Mouse (Mus musculus): ENCODE measurements at regions not wholly inside any gene's neighbourhood (a gene's known extent, or its start where the extent isn't known, plus 50 kb on each side); places are given as distances from the start of the nearest gene placed in this dataset.
"Not testable (repeated sequence)": the region's sequence is repeated elsewhere in the genome, so short reads cannot be mapped to it uniquely, and the experiment has no call there.

DNA sequence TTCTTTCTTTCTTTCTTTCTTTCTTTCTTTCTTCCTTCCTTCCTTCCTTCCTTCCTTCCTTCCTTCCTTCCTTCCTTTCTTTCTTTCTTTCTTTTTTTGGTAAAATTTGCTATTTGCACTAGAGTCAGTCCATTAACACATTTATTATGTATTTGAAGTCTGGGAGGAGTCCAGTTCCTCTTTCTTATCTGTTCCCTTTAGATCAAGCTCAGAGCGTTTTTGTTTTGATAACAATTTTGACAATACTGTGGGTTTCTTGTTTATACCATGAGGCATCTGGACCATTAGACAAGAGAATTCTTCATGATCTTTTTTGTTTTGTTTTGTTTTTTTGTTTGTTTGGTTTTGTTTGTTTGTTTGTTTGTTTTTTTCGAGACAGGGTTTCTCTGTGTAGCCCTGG lies 52.3 kb upstream of the Cttnbp2 start:
- not testable (repeated sequence) for DNase-seq (ENCODE audit: low read depth, low spot score)

DNA sequence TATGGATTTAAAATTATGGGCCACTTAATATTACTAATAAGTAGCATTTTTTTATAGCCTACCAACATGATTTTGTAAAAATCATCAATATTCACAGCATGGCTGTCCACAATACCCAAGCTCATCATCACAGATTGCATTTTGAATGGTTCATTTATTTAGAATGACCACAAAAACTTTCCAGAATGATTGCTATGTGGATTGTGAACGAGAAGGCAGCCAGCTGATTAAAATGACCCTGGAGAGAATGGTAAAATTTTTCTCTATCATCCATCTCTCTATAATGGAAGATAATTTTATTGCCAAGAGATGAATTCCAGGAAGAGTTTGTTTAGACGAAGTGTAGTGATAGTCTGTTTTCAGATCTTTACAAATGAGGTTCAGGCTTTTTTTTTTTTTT lies 54.6 kb upstream of the Cttnbp2 start:
- no peak for DNase-seq (ENCODE audit: low read depth, low spot score)

DNA sequence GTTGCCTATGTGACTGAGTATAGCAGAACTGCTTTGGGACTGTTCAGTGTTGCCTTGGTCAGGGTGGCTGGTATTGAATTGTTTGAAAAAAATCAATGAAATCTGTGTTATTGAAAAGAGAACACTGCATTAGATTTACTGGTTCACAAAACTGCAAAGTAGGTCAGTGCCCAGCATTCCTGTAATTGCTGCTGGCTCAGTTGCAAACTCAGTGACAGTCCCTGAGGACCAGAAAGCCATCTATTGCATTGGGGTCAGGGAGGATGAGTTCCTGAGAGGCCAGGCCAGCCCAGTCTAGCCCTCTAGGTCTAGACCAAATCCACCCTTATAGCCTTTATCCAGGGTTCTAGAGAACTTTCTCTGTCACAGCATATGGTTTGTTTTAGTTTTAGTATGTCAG lies 63.9 kb upstream of the Cttnbp2 start:
- DNase-seq (ENCODE audit: low read depth, low spot score): peak; percentile 52

DNA sequence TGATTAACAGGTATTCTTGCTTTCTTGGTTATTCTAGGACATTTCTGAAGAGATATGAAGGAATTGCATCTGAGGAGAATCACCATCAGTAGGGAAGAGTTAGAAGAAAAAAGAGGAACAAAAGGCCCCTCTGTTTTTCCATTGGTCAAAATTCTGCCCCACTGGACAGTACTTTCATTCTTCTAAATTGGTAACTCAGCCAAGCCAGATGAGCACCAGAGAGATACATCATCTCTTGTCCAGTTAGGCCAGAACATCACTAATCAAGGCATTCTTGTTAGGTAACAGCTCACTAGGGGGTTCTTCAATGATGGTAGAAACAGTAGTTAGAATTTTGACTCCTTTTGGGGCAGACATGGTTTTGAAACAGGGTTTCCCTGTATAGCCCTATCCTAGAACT lies 74.8 kb upstream of the Cttnbp2 start:
- peak; percentile 78 for DNase-seq (ENCODE audit: low read depth, low spot score)

DNA sequence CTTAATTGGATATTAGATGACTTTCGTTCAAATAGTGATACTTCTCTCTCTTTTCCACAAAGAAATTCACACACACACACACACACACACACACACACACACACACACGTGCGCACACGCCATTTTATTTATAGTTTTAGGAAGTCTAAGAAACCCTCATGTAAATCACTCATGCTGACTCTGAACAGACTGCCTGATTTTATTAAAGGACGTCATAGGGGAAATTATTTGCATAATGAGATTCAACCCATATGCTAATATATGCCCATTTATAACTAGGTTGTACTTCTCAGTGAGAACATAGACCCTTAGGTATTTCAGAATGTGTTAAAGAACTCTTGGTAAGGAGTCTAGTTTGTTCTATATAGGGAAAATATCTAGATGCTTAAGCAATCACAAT lies 82.0 kb upstream of the Cttnbp2 start:
- no peak for DNase-seq (ENCODE audit: low read depth, low spot score)

DNA sequence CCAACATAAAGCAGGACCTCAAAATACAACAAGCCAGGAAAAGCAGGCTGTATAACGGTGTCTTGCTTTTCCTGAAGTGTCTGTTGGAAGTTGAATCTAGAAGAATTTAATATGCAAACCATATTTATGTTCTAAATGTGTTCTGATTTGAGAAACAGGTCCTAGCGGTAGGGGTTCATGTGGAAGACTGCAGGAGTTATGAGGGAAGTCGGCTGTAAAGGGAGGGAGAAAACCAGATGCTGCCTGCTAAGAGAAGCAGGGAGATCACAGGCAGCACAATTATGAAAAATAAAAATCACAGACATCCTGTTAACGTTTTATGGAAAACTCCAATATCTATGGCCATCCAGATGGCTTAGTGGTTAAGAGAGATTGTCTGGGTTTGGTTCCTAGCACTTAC lies 85.0 kb upstream of the Cttnbp2 start:
- DNase-seq (ENCODE audit: low read depth, low spot score): no peak

DNA sequence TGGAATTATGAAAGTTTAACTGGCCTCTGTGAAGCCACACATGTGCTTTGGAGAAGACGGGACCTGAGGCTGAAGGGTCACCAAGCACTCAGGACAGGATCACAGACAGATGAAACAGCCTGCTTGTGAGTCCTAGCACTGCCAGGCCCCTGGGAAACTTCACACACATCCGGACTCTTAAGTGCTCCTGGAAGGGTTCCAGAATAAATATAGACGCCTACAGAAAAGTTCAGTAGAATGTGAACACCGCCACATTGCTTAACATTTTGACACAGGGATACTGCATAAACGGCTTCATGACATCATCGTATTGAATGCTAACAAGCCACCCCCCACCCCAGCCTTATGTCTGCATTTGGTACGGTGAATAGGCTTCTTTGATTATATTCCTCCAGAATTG lies 87.3 kb upstream of the Cttnbp2 start:
- no peak for DNase-seq (ENCODE audit: low read depth, low spot score)

DNA sequence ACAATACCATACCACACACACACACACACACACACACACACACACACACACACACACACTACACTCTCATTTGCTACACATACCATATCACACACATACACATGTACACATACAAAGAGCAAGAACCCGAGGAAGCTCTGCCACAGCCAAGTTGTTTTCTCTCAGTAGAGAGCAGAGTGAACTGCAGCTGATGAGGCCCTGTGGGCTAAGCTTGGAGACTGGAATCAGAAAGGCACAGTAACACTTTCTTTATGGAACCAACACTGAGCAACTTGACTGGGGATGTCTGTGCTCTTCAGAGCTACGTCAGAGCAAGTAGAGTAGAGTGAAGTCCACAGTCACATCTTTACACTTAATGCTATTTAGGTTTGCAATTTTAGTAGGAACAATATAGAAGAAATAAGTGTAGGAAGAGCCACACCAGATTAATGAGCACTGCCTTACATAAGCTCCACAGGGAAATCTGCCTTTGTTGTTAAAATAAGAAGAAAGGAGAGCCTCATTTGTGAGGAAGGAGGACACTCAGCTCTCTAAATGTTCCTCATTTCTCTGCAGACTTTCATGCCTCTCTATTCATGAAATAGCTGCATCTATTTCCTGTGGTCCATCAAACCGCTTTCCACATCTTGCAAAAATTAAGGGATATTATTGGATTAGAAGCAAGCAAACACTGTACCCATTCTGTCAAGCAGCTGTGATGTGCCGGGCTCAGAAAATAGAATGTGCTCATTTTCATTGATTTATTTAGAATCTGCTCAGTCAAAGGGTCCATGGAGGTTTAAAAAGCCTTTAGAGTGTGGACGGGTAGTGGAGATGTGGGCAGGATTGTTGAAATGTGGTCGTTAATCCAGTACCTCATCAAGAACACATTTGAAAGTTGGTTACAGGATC lies 107.0 kb upstream of the Cttnbp2 start:
- DNase-seq (ENCODE audit: low read depth, low spot score): peak; percentile 57

DNA sequence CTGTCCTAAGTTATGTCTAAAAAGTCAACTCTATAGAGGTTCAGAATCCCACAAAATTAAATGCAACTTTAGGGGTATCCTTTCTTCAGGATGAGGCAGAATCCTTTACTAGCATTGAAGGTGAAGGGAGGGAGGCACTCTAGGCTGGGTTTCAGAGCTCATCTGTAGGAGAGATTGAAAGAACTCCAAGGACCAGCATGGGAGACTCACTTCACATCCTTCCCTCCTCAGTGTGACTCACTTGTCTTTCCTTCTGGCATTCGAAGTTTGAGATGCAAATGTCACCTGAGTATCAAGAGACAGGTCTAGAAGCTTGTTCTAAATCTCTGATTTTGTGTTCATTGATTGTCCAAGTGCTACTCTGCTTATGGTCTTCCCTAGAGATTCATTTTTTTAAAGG lies 113.9 kb upstream of the Cttnbp2 start:
- DNase-seq (ENCODE audit: low read depth, low spot score): no peak

DNA sequence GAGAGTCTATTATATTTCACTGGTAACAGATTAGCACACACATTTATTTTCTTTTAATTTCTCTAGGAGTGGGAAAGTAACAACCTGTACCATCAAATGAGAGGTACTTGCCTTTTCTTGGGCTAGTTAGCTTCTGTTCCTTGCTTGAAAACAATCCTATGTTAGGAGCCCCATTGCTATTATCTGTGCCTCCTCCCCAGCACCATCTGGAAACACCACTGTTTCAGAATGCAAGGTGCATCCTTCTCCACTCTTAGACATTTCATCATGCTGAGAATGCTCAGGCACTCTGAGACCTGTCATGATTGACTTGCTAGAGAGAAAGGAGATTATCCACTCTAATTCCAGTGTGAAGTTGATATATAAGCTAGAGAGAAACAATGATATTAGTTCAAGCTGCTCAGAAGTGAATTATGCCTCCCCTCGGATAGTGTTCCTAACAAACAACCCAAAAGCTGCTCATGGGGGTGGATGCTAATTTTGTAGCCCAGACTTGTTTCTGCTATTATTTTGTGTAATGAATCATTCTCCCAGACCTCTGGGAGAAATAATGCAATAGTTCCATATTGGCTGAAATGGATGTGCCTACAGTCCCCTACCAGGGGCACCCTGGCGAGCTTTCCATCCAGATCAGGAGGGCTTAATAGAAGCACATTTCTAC lies 119.0 kb upstream of the Cttnbp2 start:
- DNase-seq (ENCODE audit: low read depth, low spot score): peak; percentile 83

DNA sequence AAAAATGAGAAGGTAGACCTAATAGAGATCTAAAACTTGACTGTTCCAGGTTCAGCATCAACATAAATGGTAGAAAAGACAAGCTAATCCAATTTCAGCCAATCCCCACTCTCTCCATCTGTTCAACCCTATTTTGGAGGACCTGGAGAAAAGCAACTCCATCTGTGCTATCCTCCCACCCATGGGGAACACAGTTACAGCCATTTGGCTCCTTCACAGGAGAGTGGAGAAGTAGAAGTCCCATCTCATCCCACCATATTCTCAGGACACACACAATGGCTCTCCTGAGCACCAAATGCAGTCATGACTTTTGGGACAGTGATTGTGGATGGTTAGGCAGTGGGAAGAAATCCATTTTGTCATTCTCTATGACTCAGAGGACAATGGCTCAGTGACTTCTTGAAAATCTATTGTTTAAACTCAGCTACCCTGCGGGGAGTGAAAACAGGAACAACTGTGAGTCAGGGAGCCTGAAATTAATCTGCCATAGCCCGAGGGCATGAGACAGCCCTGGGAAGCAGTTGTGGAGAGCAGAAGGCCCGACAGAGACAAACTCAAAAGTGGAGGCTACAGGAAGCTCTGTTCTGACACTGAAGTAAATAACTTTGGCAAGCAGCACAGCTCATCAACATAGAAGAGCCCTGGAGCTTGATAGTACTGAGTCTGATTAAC lies 125.2 kb upstream of the Cttnbp2 start:
- DNase-seq (ENCODE audit: low read depth, low spot score): peak; percentile 97

DNA sequence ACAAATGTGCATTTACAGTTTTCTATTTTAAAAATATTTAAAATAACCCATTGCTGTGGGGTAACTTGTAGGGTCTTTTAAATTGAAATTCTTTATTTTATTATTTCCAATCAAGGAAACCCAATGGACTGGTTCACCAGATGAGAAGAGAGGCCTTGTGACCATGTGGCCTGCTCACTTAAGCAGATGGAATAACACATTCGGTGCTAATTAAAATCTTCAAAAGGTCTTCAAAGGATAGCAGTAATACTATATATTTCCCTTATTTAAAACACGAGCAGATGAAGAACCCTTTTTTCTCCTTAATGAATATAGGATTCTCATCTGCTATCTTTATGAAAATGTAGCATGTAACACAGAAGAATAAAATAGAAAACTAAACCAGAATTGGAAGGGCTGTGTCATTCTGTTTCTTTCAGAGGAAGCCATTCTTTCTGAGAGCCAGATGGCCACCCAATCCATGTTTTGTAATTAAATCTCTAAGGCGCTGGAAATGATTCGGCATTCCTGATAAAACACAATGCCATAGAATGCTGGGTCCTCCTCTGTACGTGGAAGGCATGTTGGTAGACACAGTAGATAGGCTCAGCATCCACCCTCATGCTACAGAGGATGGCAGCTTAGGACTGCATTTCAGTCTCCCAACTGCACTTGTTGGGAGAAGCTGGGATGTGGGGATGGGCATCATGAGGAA lies 134.4 kb upstream of the Cttnbp2 start:
- DNase-seq (ENCODE audit: low read depth, low spot score): peak; percentile 73

DNA sequence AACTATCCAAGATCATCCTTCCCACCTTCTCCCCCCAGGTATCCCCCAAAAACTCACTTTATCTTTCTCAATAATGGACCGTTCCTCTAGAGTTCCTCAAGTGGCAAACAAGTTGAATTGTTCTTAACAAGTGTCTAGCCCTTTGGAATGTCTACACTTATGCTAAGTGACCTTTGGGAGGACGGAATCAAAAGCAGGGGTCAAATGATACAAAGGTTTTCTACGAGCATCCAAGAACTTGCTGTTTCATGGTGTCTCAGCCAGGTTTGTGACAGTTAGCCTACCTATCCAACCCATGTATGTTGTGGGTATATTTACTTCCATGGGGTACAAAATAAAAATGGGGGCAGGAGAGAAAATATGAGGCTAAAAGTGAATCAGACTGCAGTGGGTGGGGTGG lies 136.7 kb upstream of the Cttnbp2 start:
- no peak for DNase-seq (ENCODE audit: low read depth, low spot score)

DNA sequence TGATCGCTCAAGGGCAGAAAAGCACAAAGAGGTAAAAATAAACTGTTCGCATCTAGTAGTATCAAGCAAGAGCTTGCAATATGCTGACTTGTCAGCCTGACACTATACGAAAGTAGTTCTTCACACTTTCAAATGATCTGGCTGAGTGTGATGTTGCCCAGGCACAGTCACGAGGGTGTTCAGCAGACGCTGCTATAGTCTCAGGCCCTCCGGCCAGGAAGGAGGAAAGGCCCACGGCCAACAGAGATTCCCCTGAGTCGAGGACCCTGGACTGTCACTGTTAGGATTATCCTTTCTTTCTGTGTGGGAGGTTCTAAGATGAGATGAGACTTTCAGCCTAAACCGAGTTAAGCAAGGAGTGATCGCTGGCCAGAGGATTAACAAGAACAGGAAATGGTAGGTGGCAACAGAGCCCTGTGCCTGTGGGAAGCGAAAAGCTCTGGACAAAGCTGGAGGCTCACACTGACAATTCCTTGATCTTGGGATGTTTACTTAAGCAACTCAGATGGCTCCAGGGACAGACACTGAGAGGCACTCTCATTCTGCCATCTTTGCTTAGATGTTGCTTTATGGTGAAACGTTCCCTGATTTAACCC lies 137.5 kb upstream of the Cttnbp2 start:
- peak; percentile 69 for DNase-seq (ENCODE audit: low read depth, low spot score)

DNA sequence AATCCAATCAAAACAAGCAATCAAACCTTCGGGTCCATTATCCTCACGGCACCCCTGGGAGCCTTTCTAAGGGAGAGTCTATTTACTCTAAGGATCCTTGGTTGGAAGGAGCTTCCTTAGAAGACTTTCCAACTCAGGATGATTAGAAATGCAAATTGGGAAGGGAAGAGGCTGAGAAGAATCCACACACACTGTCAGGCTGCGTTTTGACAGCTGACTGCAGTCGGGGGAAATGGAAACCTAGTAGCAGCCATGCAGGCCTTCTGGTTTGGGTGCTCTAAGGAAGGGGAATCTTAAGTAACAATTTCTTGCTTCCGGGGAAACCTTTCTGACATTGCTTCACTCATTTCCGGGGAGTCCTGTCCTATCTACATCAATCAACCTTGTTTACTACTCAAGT lies 139.6 kb upstream of the Cttnbp2 start:
- peak; percentile 52 for DNase-seq (ENCODE audit: low read depth, low spot score)

DNA sequence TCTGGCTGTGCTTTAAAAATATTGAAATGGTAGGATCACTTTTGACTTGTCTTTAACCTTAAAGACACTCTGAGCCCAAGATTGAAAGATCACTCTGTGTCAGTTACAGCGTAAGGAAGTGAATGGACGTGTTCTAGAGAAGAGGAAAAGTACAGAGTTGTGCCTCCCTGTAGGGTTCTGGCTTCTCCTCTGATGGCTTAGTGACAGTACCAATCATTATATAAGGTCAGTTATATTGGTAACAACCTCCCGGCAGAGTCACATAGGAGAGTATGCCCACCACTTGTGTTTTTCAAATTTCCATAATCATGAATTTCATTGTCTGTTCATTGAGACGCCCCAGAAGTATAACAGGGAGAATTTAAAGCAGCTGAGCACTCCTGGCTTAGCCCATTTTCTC lies 141.6 kb upstream of the Cttnbp2 start:
- DNase-seq (ENCODE audit: low read depth, low spot score): no peak

DNA sequence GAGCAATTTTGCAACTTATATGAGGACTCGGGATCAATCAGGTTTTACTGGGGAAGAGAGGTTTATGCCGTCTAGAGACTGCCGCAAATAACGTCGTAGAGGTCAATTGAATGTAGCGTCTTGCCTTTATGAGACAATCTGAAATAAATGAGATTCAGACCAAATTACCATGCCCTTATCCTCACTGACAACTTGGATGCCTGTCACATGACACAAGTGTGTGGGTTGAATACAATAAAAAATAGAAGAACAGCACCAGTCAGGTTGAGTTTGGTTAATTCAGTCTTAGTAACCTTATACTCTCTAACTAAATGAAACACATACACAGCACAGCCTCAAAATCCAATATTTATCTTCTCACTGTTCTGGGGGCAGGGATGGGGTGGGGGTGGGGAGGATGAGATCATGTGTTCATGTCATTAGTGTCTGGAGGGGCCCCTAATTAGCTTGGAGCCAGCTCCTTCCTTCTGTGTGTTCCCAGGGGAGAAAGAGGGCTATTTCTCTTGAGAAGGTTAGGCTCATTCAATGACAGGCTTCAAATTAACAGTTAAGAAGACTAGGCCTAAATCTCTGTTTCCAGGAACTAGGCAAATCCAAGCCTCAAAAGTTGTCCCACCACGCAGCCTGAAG lies 142.2 kb upstream of the Cttnbp2 start:
- DNase-seq (ENCODE audit: low read depth, low spot score): no peak

DNA sequence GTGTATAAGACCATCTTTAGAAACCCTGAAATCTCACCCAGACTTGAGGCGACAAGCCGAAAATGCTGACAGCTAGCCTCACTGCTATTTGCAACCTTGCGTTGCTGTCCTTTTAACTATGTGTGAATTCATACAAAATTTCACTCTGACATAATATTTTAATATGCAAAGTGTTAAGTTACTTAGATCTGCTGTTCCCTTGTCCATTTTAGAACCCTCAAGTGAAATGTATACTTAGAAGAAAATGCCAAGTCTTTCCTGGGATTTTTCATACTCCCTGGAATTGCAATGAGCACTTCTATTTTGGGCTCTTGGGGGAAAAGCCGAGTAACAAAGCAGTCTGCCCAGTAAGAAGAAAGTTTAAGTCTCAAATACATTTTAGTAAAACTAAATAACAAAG lies 150.0 kb upstream of the Cttnbp2 start:
- DNase-seq (ENCODE audit: low read depth, low spot score): peak; percentile 62

DNA sequence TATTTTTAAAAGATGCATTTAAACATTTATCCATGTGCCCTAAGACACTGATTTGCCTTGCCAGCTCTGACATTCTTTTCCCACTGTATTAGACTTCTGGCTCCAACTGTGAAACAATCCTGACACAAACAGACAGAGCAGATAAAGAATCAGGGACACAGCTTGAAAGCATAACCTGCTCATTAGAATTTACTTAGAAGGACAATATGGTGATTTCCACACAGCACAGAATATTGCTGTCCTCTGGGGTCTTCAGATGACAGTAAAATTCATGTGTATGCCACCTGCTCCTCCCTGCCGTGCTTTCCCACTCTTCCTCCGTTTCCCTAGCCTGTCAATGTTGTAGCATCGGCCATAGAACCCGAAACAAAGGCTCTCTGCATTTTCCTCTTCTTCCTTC lies 151.3 kb upstream of the Cttnbp2 start:
- DNase-seq (ENCODE audit: low read depth, low spot score): no peak

DNA sequence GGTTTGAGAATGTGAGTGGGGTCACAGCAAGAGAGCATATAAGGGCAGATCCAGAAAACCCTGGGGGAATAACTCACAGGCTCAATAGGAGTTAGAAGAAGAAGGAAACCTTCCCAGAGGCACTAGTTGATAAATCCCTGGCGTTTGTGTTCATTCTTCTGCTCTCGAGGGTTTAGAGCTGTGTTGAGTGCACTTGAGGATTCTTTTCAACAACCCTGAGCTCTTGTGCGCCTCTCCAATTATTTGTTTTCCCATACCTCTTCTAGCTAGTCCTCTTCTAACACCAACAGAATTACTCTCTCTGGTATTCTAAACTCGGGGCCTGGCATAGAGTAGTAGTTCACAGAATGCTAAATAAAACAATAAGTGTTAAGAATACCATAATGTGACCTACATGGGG lies 151.9 kb upstream of the Cttnbp2 start:
- no peak for DNase-seq (ENCODE audit: low read depth, low spot score)

DNA sequence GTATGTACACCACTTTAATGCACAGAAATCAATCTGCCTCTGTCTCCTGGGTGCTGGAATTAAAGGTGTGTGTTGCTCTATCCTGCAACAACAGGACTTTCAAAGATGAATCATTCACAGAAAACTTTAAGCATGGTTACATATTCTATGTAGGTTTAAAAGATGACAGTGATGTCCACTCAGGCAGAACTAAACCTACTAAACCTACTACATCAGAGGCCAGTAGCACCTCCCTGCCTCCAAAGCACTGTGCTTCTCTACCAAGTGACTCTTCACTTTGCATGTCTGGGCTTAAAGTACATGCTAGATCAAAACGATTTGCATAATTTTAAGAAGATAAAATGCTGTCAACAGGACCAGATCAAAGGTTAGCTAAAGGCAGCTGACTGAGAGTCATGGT lies 156.0 kb upstream of the Cttnbp2 start:
- no peak for DNase-seq (ENCODE audit: low read depth, low spot score)

Measured in brain, adult 2 months (tissue).